Mouse (Mus musculus) spleen, adult 10 weeks (tissue): Measurements from ENCODE around the gene Olfr1249. TPM values are rescaled to one million over a fixed set of nuclear protein-coding genes. Genes with fewer than 3 reads are reported as not detected.

Experiments
- polyA plus RNA-seq: library from polyadenylated mRNA; stranded (reverse); fragments of 350-450 nt; fragmentation: Illumina TruSeq; extraction: RNeasy Lipid Tissue Mini Kit (QIAGEN cat#74804); gene quantifications from one replicate; pipeline ENCODE4 v1.2.3, GENCODE M21; 2015; ENCODE audit warnings: low replicate concordance; ENCODE audit not compliant: insufficient read depth

The Olfr1249 gene
- polyA plus RNA-seq, result not detected

GRCm38 (mm10) chr2:89634883-89635282 lies at the start of gene Olfr1249:
Olfr1249 (minus strand) TSS chr2:89634983.

DNA sequence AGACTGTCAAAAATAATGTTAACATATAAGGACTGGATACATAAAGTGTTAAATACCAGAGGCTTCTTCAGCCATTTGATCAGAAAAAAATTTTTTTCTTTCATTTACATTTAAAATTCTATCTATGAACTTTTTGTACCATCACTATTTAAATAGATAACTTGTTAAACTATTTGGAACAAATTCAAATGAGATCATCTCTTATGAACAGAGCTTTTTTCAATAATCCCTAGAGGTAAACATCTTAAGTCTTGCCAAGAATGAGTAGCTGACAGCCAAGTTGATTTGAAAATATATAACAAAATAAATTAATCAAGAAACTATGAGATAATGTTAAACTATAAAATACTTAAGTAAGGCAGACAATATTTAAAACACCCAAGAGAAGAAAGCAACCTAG lies 37.1 kb upstream of the Olfr1249 start, which contains the start of gene Olfr1251:
Olfr1251 (minus strand) TSS at position 101 of the 400 bp plus-strand sequence.

DNA sequence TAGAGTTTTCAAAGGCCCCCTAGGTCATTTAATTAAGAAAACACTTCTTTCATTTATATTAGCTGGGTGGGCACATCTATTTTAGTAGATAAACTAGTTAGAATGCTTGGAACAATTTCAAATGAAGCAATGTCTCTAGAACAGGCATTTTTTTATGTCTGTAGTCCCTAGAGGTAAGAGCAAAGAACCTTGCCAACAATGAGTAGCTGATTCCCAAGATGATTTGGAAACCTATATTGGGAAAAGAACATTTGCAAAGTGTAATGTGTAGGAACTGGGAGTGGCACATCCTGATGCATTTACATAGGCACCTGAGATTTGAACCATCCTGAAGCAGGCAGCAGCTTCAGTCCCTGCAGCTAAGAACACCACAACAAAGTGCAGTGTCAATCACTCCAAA lies 26.6 kb upstream of the Olfr1249 start, which contains the start of gene Olfr1250:
Olfr1250 (minus strand) TSS at position 101 of the 400 bp plus-strand sequence.

DNA sequence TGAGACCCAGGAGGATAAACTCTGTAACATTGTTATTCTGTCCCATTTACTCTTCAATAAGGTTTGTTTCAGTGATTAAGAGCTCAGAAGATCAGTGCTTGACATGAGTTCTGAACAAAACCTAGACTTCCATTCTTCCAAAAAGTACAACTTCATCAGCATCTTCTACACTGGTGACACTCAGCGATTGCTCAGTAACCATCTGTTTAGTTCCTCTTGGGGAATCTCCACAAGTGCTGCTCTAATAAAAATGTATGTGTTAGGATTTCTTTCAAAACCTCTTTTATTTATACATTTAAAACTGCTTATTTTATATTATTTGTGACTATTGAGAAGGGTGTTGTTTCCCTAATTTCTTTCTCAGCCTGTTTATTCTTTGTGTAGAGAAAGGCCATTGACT lies 16.6 kb downstream of the Olfr1249 start, which contains the start of gene Olfr1248:
Olfr1248 (minus strand) TSS at position 101 of the 400 bp plus-strand sequence.

DNA sequence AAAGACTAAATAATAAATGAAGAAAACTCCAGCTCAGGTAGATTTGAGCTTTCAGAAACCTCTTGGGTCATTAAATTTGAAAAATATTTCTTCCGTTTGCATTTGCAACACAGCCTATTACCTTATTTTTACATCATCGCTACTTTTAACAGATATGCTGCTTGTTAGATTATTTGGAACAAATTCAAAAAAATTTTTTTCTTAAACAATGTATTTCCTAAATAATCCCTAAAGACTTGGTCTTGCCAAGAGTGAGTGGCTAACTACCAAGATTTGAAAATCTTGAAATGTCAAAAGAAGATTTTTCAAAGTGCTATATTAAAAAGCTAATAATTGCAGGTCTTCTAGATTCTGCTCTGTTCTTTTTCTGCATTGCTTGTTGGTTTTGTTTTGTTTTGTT lies 20.8 kb downstream of the Olfr1249 start, which contains the start of gene Olfr1247:
Olfr1247 (minus strand) TSS at position 101 of the 400 bp plus-strand sequence.

DNA sequence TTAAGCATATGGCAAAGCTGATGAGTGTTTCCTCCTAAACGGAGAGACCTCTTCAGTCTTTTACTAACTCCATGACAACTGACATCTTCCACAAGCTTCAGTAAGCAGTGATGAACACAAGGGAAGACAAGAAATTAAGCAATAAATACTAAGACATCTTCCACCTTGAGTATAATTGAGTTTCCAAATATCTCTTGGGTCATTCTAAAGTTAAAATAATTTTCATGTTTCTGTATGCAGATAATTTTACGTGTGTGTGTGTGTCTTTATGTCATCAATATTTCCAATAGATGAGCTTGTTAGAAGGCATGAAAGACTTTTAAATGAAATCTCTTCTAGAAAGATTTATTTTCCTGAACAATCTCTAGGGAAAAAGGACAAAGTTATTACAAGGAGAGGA lies 41.7 kb downstream of the Olfr1249 start, which contains the start of gene Olfr1246:
Olfr1246 (minus strand) TSS at position 101 of the 400 bp plus-strand sequence.

Other genes with a start within 250 kb of the Olfr1249 start
- not detected for gene Olfr1238, start 225.3 kb downstream of the Olfr1249 start, polyA plus RNA-seq
- gene Olfr1239, start 214.6 kb downstream of the Olfr1249 start, polyA plus RNA-seq, result not detected
- not detected for gene Olfr1240, start 192.0 kb downstream of the Olfr1249 start, polyA plus RNA-seq
- not detected for gene Olfr1241, start 147.9 kb downstream of the Olfr1249 start, polyA plus RNA-seq
- gene Olfr1242, start 136.6 kb downstream of the Olfr1249 start, polyA plus RNA-seq, result not detected
- not detected for gene Olfr1243, start 103.5 kb downstream of the Olfr1249 start, polyA plus RNA-seq
- not detected for gene Olfr1245, start 56.5 kb downstream of the Olfr1249 start, polyA plus RNA-seq
- not detected for gene Olfr1246, start 41.8 kb downstream of the Olfr1249 start, polyA plus RNA-seq
- not detected for gene Olfr1247, start 20.9 kb downstream of the Olfr1249 start, polyA plus RNA-seq
- not detected for gene Olfr1248, start 16.7 kb downstream of the Olfr1249 start, polyA plus RNA-seq
- gene Olfr1250, start 26.5 kb upstream of the Olfr1249 start, polyA plus RNA-seq, result not detected
- not detected for gene Olfr1251, start 37.0 kb upstream of the Olfr1249 start, polyA plus RNA-seq
- not detected for gene Olfr1252, start 90.0 kb upstream of the Olfr1249 start, polyA plus RNA-seq
- not detected for gene Olfr1253, start 122.1 kb upstream of the Olfr1249 start, polyA plus RNA-seq
- not detected for gene Olfr1254, start 158.6 kb upstream of the Olfr1249 start, polyA plus RNA-seq
- gene Olfr1255, start 177.1 kb upstream of the Olfr1249 start, polyA plus RNA-seq, result not detected
- not detected for gene Olfr1256, start 206.6 kb upstream of the Olfr1249 start, polyA plus RNA-seq
- not detected for gene Olfr48, start 213.2 kb upstream of the Olfr1249 start, polyA plus RNA-seq
- not detected for gene Olfr1257, start 243.5 kb upstream of the Olfr1249 start, polyA plus RNA-seq